Mouse (Mus musculus) lung, embryonic 15.5 days (tissue): ENCODE measurements around the gene Ctnnb1. TPM values are rescaled to one million over a fixed set of nuclear protein-coding genes. Genes with fewer than 3 reads are reported as not detected.

ENCODE experiments used
- ATAC-seq: fragments of 200-750 bp; cut with Nextera tagmentation; 2 replicates; pipeline ENCODE4 v1.8.0; 2017; ENCODE audit warnings: moderate number of reproducible peaks, borderline replicate concordance; ENCODE audit not compliant: low FRiP score, low TSS enrichment; ENCODE audit errors: extremely low read depth
- H3K27ac ChIP-seq: fragments of 300-500 bp; sonication (generic); 2 replicates; pipeline ENCODE4 v1.5.1; 2015; ENCODE audit warnings: moderate library complexity, mild to moderate bottlenecking, inconsistent platforms
- H3K27me3 ChIP-seq: fragments of 300-500 bp; sonication (generic); 2 replicates; pipeline ENCODE4 v1.6.1; 2015; ENCODE audit warnings: inconsistent platforms
- H3K36me3 ChIP-seq: fragments of 300-500 bp; sonication (generic); 2 replicates; pipeline ENCODE4 v1.6.1; 2015; ENCODE audit warnings: inconsistent platforms
- H3K4me1 ChIP-seq: fragments of 300-500 bp; sonication (generic); 2 replicates; pipeline ENCODE4 v1.6.1; 2015; ENCODE audit warnings: inconsistent platforms
- H3K4me2 ChIP-seq: fragments of 300-500 bp; sonication (generic); 2 replicates; pipeline ENCODE4 v1.6.1; 2015; ENCODE audit warnings: inconsistent platforms, mild to moderate bottlenecking, moderate library complexity
- H3K4me3 ChIP-seq: fragments of 300-500 bp; sonication (generic); 2 replicates; pipeline ENCODE4 v1.5.1; 2015; ENCODE audit warnings: mild to moderate bottlenecking, inconsistent platforms
- H3K9ac ChIP-seq: fragments of 300-500 bp; sonication (generic); 2 replicates; pipeline ENCODE4 v1.6.1; 2015; ENCODE audit warnings: inconsistent platforms
- H3K9me3 ChIP-seq: fragments of 300-500 bp; sonication (generic); 2 replicates; pipeline ENCODE4 v1.6.1; 2016; ENCODE audit warnings: inconsistent platforms
- WGBS: fragments of 180-500 bp; shearing (Covaris S2); methylation state at CpG from one replicate; pipeline ENCODE4 v1.1.7; 2015; 5-methylcytosine and 5-hydroxymethylcytosine counted together
- polyA plus RNA-seq: library from polyadenylated mRNA; unstranded; fragments of >200 nt; fragmentation: Nextera tagmentation; extraction: Ambion mirVana; gene quantifications from 2 replicates; pipeline ENCODE4 v1.2.1, GENCODE M21; 2015

The Ctnnb1 gene
- polyA plus RNA-seq, 1 experiment from 2014 or later = 552 TPM

- no peak overlapping the region for H3K4me2 ChIP-seq
- H3K4me1 ChIP-seq = peaks cover 25% of the 10 kb centered on the region
- no peak overlapping the region for H3K4me3 ChIP-seq
- no peak overlapping the region for H3K9ac ChIP-seq
- H3K27me3 ChIP-seq = no peaks in the 10 kb centered on the region
- no peak for ATAC-seq
- 88% methylated on average over 3 of the region's 3 CpGs for WGBS
- H3K27ac ChIP-seq = no peak overlapping the region
- no peaks in the 10 kb centered on the region for H3K9me3 ChIP-seq
- H3K36me3 ChIP-seq = no peaks in the 10 kb centered on the region
Measured at GRCm38 (mm10) chr9:120986255-120986654, 57.2 kb downstream of the Ctnnb1 start.

GRCm38 (mm10) chr9:120986994-120987393 lies 58.0 kb downstream of the Ctnnb1 start:
- no peak for ATAC-seq
- no peaks in the 10 kb centered on the region for H3K9me3 ChIP-seq
- no peaks in the 10 kb centered on the region for H3K36me3 ChIP-seq
- no peak overlapping the region for H3K27ac ChIP-seq
- no peak overlapping the region for H3K4me3 ChIP-seq
- H3K4me2 ChIP-seq = no peak overlapping the region
- 40% methylated on average over 4 of the region's 4 CpGs for WGBS
- H3K9ac ChIP-seq = no peak overlapping the region
- peaks cover 29% of the 10 kb centered on the region for H3K4me1 ChIP-seq
- no peaks in the 10 kb centered on the region for H3K27me3 ChIP-seq

GRCm38 (mm10) chr9:120988088-120988487 lies 59.1 kb downstream of the Ctnnb1 start:
- H3K4me2 ChIP-seq = no peak overlapping the region
- no peaks in the 10 kb centered on the region for H3K9me3 ChIP-seq
- no peak for ATAC-seq
- WGBS = 35% methylated on average over 9 of the region's 9 CpGs
- H3K4me3 ChIP-seq = no peak overlapping the region
- H3K36me3 ChIP-seq = no peaks in the 10 kb centered on the region
- H3K27ac ChIP-seq = no peak overlapping the region
- H3K4me1 ChIP-seq = peaks cover 29% of the 10 kb centered on the region
- no peak overlapping the region for H3K9ac ChIP-seq
- H3K27me3 ChIP-seq = no peaks in the 10 kb centered on the region

GRCm38 (mm10) chr9:120989806-120990700 lies 61.0 kb downstream of the Ctnnb1 start:
- 54% methylated on average over 15 of the region's 15 CpGs for WGBS
- H3K9ac ChIP-seq = no peak overlapping the region
- H3K27ac ChIP-seq = peak overlapping the region; percentile 58
- H3K36me3 ChIP-seq = no peaks in the 10 kb centered on the region
- ATAC-seq = no peak; the same call in 1 of the 2 replicates
- H3K9me3 ChIP-seq = no peaks in the 10 kb centered on the region
- no peaks in the 10 kb centered on the region for H3K27me3 ChIP-seq
- H3K4me2 ChIP-seq = no peak overlapping the region
- peaks cover 33% of the 10 kb centered on the region for H3K4me1 ChIP-seq
- no peak overlapping the region for H3K4me3 ChIP-seq

- WGBS = 65% methylated on average over 2 of the region's 2 CpGs
- Histone ChIP-seq H3K27me3 (no peaks in the 10 kb centered on the region), H3K36me3 (no peaks in the 10 kb centered on the region), H3K4me1 (peaks cover 34% of the 10 kb centered on the region), H3K27ac (no peak overlapping the region), H3K9me3 (no peaks in the 10 kb centered on the region), H3K4me3 (no peak overlapping the region), H3K4me2 (no peak overlapping the region), H3K9ac (no peak overlapping the region)
- no peak for ATAC-seq
Measured at GRCm38 (mm10) chr9:120991801-120992200, 62.8 kb downstream of the Ctnnb1 start.

GRCm38 (mm10) chr9:120993004-120993403 lies 64.0 kb downstream of the Ctnnb1 start:
- Histone ChIP-seq H3K9ac (no peak overlapping the region), H3K36me3 (no peaks in the 10 kb centered on the region), H3K27me3 (no peaks in the 10 kb centered on the region), H3K9me3 (no peaks in the 10 kb centered on the region), H3K4me1 (peaks cover 34% of the 10 kb centered on the region), H3K4me3 (no peak overlapping the region), H3K4me2 (no peak overlapping the region), H3K27ac (no peak overlapping the region)
- WGBS = 71% methylated on average over 10 of the region's 10 CpGs
- ATAC-seq = no peak

GRCm38 (mm10) chr9:120994223-120995155 lies 65.5 kb downstream of the Ctnnb1 start:
- peaks cover 20% of the 10 kb centered on the region for H3K4me1 ChIP-seq
- H3K27me3 ChIP-seq = no peaks in the 10 kb centered on the region
- 40% methylated on average over 15 of the region's 15 CpGs for WGBS
- ATAC-seq = no peak
- no peak overlapping the region for H3K4me2 ChIP-seq
- H3K36me3 ChIP-seq = no peaks in the 10 kb centered on the region
- no peak overlapping the region for H3K27ac ChIP-seq
- no peaks in the 10 kb centered on the region for H3K9me3 ChIP-seq
- H3K4me3 ChIP-seq = no peak overlapping the region
- no peak overlapping the region for H3K9ac ChIP-seq

GRCm38 (mm10) chr9:120998696-120999095 lies 69.7 kb downstream of the Ctnnb1 start:
- H3K27me3 ChIP-seq = no peaks in the 10 kb centered on the region
- 77% methylated on average over 11 of the region's 11 CpGs for WGBS
- no peak overlapping the region for H3K4me2 ChIP-seq
- H3K9me3 ChIP-seq = no peaks in the 10 kb centered on the region
- no peak overlapping the region for H3K9ac ChIP-seq
- no peak overlapping the region for H3K4me3 ChIP-seq
- H3K27ac ChIP-seq = no peak overlapping the region
- ATAC-seq = no peak
- no peaks in the 10 kb centered on the region for H3K36me3 ChIP-seq
- peaks cover 22% of the 10 kb centered on the region for H3K4me1 ChIP-seq

- Histone ChIP-seq H3K4me1 (peaks cover 21% of the 10 kb centered on the region), H3K27me3 (no peaks in the 10 kb centered on the region), H3K4me3 (no peak overlapping the region), H3K9ac (no peak overlapping the region), H3K9me3 (no peaks in the 10 kb centered on the region), H3K4me2 (no peak overlapping the region), H3K36me3 (no peaks in the 10 kb centered on the region), H3K27ac (peak overlapping the region; percentile 80)
- WGBS = 22% methylated on average over 7 of the region's 7 CpGs
- peak; percentile 52; the same call in 1 of the 2 replicates for ATAC-seq
Measured at GRCm38 (mm10) chr9:121000641-121001320, 71.8 kb downstream of the Ctnnb1 start.

GRCm38 (mm10) chr9:121001681-121002540 lies 72.9 kb downstream of the Ctnnb1 start:
- peak; percentile 64; the same call in 1 of the 2 replicates for ATAC-seq

GRCm38 (mm10) chr9:121005961-121006360 lies 76.9 kb downstream of the Ctnnb1 start:
- no peaks in the 10 kb centered on the region for H3K9me3 ChIP-seq
- H3K9ac ChIP-seq = no peak overlapping the region
- H3K4me3 ChIP-seq = no peak overlapping the region
- H3K27me3 ChIP-seq = no peaks in the 10 kb centered on the region
- no peaks in the 10 kb centered on the region for H3K36me3 ChIP-seq
- WGBS = 62% methylated on average over 7 of the region's 7 CpGs
- H3K27ac ChIP-seq = no peak overlapping the region
- H3K4me2 ChIP-seq = no peak overlapping the region
- peaks cover 25% of the 10 kb centered on the region for H3K4me1 ChIP-seq
- no peak for ATAC-seq

More at GRCm38 (mm10) chr9:121001681-121002540, 72.9 kb downstream of the Ctnnb1 start:
- 59% methylated on average over 15 of the region's 15 CpGs for WGBS
- H3K27ac ChIP-seq = peak overlapping the region; percentile 80
- no peaks in the 10 kb centered on the region for H3K27me3 ChIP-seq
- no peaks in the 10 kb centered on the region for H3K9me3 ChIP-seq
- H3K4me1 ChIP-seq = peaks cover 21% of the 10 kb centered on the region
- H3K4me2 ChIP-seq = no peak overlapping the region
- H3K36me3 ChIP-seq = no peaks in the 10 kb centered on the region
- H3K4me3 ChIP-seq = no peak overlapping the region
- H3K9ac ChIP-seq = no peak overlapping the region
